Mouse (Mus musculus) heart, embryonic 10.5 days (tissue): ENCODE measurements at regions not wholly inside any gene's neighbourhood (a gene's known extent, or its start where the extent isn't known, plus 50 kb on each side); places are given as distances from the start of the nearest gene placed in this dataset.

Experiments used
- DNase-seq: peaks from one replicate; pipeline ENCODE4 v3.0.0-alpha.2; 2017; ENCODE audit warnings: low spot score
- H3K27ac ChIP-seq: fragments of 300-500 bp; sonication (generic); 2 replicates; pipeline ENCODE4 v1.5.1; 2016; ENCODE audit warnings: mild to moderate bottlenecking
- H3K27me3 ChIP-seq: fragments of 300-500 bp; sonication (generic); 2 replicates; pipeline ENCODE4 v1.6.1; 2016; ENCODE audit warnings: mild to moderate bottlenecking; ENCODE audit not compliant: poor library complexity, insufficient read depth, severe bottlenecking
- H3K36me3 ChIP-seq: fragments of 300-500 bp; sonication (generic); 2 replicates; pipeline ENCODE4 v1.6.1; 2016; ENCODE audit warnings: mild to moderate bottlenecking, moderate library complexity
- H3K4me1 ChIP-seq: fragments of 300-500 bp; sonication (generic); 2 replicates; pipeline ENCODE4 v1.6.1; 2016; ENCODE audit warnings: mild to moderate bottlenecking
- H3K4me3 ChIP-seq: fragments of 300-500 bp; sonication (generic); 2 replicates; pipeline ENCODE4 v1.5.1; 2016; ENCODE audit warnings: mild to moderate bottlenecking, moderate library complexity
- H3K9me3 ChIP-seq: fragments of 300-500 bp; sonication (generic); 2 replicates; pipeline ENCODE4 v1.6.1; 2016; ENCODE audit warnings: mild to moderate bottlenecking, moderate library complexity
- WGBS: fragments of 180-500 bp; shearing (Covaris S2); methylation state at CpG from one replicate; pipeline ENCODE4 v1.1.7; 2016; 5-methylcytosine and 5-hydroxymethylcytosine counted together

- H3K4me3 ChIP-seq: no peak overlapping the region
- no peaks in the 10 kb centered on the region for H3K9me3 ChIP-seq
- H3K27ac ChIP-seq: no peak overlapping the region
- no peak for DNase-seq
- no peaks in the 10 kb centered on the region for H3K36me3 ChIP-seq
- no peaks in the 10 kb centered on the region for H3K27me3 ChIP-seq
- 79% methylated on average over 11 of the region's 11 CpGs for WGBS
- no peaks in the 10 kb centered on the region for H3K4me1 ChIP-seq
These were observed 299.9 kb downstream of the Plpp3 start for GRCm38 (mm10) chr4:105456955-105457621.

GRCm38 (mm10) chr4:105459991-105460688, 303.0 kb downstream of the Plpp3 start:
- Histone ChIP-seq H3K4me3 (no peak overlapping the region), H3K27ac (no peak overlapping the region), H3K4me1 (no peaks in the 10 kb centered on the region), H3K27me3 (no peaks in the 10 kb centered on the region), H3K9me3 (no peaks in the 10 kb centered on the region), H3K36me3 (no peaks in the 10 kb centered on the region)
- no peak for DNase-seq
- WGBS: 91% methylated on average over 3 of the region's 3 CpGs

DNA sequence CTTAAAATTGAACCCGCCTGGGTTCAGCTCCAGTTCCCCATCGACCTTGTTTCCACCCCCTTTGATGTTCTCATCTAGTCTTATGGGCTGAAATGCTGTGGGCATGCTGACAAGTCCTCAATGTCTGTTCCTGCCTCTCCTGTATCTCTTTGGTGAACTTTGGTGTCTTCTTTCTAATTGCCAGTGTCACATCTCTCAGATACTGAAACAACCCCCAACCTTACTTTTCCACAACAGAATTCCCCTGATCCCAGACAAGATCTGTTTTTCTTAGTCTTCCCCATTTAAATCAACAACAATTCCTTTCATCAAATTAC, 303.5 kb downstream of the Plpp3 start:
- Histone ChIP-seq H3K9me3 (no peaks in the 10 kb centered on the region), H3K36me3 (no peaks in the 10 kb centered on the region), H3K27me3 (no peaks in the 10 kb centered on the region), H3K4me3 (no peak overlapping the region), H3K27ac (no peak overlapping the region), H3K4me1 (no peaks in the 10 kb centered on the region)
- no peak for DNase-seq
- 77% methylated on average over 2 of the region's 2 CpGs for WGBS

DNA sequence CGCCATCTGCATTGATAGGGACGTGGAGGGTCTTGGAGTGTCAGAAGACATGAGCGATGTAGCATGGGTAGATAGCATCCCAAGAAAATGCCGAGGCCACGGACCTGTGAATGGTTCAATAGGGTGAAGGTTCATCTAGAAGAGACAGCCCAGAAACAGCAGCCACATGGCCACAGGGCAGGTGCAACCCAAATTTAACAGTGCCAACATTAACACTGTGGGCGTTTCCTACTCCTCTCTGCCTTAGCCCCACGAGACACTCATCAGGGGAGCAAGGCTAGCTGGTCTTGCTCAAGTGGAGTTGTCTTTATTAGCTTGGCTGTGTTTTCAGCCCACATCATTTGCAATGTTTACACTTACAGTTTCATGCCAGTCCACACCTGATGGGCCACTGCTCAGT, 310.7 kb downstream of the Plpp3 start:
- H3K4me1 ChIP-seq: peaks cover 17% of the 10 kb centered on the region; the same call in 1 of the 2 replicates
- no peak overlapping the region for H3K27ac ChIP-seq
- no peak overlapping the region for H3K4me3 ChIP-seq
- no peaks in the 10 kb centered on the region for H3K9me3 ChIP-seq
- 90% methylated on average over 7 of the region's 7 CpGs for WGBS
- H3K36me3 ChIP-seq: no peaks in the 10 kb centered on the region
- peaks cover 37% of the 10 kb centered on the region for H3K27me3 ChIP-seq
- DNase-seq: no peak

- peak; percentile 80 for DNase-seq
- Histone ChIP-seq H3K4me1 (peaks cover 17% of the 10 kb centered on the region; the same call in 1 of the 2 replicates), H3K27me3 (peaks cover 53% of the 10 kb centered on the region), H3K9me3 (no peaks in the 10 kb centered on the region), H3K4me3 (no peak overlapping the region), H3K36me3 (no peaks in the 10 kb centered on the region), H3K27ac (no peak overlapping the region)
- WGBS: 9% methylated on average over 6 of the region's 6 CpGs
These were observed 312.2 kb downstream of the Plpp3 start for GRCm38 (mm10) chr4:105469300-105469821.

DNA sequence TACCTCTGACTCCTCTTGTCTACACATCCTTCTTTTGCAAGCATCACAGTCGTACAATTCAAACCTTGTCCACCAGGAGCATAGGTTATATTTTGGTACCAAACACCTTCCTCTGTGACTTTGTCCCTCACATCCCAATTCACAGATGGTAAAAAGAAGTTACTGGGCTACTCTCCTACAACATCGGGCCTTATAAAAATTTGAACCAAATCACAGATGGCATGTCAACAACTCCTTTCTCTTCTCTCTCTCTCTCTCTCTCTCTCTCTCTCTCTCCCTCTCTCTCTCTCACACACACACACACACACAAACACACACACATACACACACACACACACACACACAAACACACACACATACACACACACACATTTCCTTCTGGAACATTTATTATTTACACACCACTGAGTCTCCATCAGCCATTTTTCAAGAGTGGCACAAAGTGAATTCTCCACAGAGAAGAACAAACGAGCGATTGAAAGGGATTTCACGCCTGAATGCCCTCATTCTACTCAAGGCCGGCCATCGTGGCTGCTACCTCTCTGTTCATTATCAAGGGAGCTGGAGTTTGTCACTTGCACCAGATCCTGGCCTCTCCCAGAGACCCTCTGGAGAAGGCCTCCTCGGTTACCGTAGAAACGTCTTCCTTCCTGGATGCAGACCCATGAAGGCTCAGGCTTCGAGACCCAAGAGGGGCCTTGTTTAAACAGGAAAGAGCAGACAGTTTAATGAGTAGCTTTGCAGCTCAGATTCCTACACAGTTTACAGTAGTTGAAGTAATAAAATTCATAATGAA, 314.7 kb upstream of the Gm12728 start:
- Histone ChIP-seq H3K27ac (no peak overlapping the region), H3K4me1 (peaks cover 8% of the 10 kb centered on the region; the same call in 1 of the 2 replicates), H3K27me3 (peaks cover 46% of the 10 kb centered on the region), H3K4me3 (no peak overlapping the region), H3K36me3 (no peaks in the 10 kb centered on the region), H3K9me3 (no peaks in the 10 kb centered on the region)
- DNase-seq: peak; percentile 74
- WGBS: 40% methylated on average over 11 of the region's 11 CpGs

- H3K9me3 ChIP-seq: no peaks in the 10 kb centered on the region
- H3K27me3 ChIP-seq: peaks cover 41% of the 10 kb centered on the region
- DNase-seq: no peak
- no peaks in the 10 kb centered on the region for H3K4me1 ChIP-seq
- 79% methylated on average over 4 of the region's 4 CpGs for WGBS
- no peak overlapping the region for H3K4me3 ChIP-seq
- no peak overlapping the region for H3K27ac ChIP-seq
- no peaks in the 10 kb centered on the region for H3K36me3 ChIP-seq
These were observed 313.3 kb upstream of the Gm12728 start for GRCm38 (mm10) chr4:105476332-105476731.

DNA sequence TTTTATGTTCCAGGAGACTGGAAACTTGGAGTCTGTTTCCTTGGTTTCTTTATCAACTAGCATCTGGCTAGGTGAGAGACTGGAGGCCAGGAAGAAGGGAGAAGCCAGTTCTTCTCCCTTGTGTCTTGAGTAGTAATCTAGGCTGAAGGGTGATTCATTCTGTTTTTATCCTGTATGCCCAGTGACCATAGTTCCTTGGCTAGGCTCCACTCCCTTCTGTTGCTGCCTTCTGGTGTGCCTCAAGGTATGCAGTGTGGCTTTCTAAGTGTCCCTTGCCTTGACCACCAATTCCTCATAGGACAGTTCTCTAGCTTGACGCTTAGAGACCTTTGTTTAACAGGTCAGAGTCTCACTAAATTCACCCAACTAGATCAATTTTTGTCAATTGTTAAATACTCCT, 303.3 kb upstream of the Gm12728 start:
- Histone ChIP-seq H3K27me3 (no peaks in the 10 kb centered on the region), H3K36me3 (no peaks in the 10 kb centered on the region), H3K4me1 (no peaks in the 10 kb centered on the region), H3K27ac (no peak overlapping the region), H3K4me3 (no peak overlapping the region), H3K9me3 (no peaks in the 10 kb centered on the region)
- WGBS: 75% methylated on average over 1 of the region's 1 CpGs
- DNase-seq: no peak

DNA sequence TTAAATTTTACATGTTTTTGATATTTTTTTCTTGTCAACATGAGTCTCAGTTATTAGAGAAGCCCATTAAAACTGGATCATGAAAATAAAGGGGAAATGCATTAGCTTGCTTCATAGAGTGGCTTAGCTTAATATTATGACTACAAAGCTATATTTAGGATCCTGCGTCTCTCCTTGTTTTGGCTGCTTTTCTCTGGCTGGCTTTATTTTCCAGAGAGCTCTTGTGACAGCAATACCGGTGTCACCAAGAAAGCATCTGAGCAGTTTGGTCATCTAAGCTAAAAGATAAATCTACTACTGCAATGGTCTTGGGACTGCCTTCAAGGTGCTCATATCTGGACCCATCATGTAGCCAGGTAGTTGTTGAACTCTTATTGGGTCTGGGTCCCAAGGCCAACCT, 293.5 kb upstream of the Gm12728 start:
- no peak overlapping the region for H3K4me3 ChIP-seq
- no peaks in the 10 kb centered on the region for H3K9me3 ChIP-seq
- no peaks in the 10 kb centered on the region for H3K4me1 ChIP-seq
- no peak overlapping the region for H3K27ac ChIP-seq
- H3K27me3 ChIP-seq: no peaks in the 10 kb centered on the region
- WGBS: 79% methylated on average over 2 of the region's 2 CpGs
- no peaks in the 10 kb centered on the region for H3K36me3 ChIP-seq
- no peak for DNase-seq

DNA sequence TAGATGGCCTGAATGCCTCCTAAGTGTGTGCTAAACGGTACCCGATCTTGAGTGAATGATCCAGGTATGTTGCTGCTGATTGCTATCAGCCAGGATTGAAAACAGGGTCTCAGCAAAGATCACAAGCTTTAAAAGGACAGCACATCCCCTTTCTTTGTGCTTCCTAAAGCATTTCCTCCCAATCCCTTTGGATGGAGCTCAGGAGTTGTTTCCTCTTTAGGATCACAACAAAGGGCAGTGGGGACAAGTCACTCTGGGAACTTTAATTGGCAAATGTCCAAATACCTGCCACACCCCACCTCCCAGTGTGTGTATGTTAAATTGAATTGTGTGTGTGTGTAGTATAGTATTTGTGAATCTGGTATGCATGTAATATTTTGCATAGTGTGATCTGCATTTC, 283.5 kb upstream of the Gm12728 start:
- H3K36me3 ChIP-seq: no peaks in the 10 kb centered on the region
- H3K9me3 ChIP-seq: no peaks in the 10 kb centered on the region
- DNase-seq: no peak
- H3K27me3 ChIP-seq: no peaks in the 10 kb centered on the region
- H3K4me1 ChIP-seq: no peaks in the 10 kb centered on the region
- 53% methylated on average over 2 of the region's 2 CpGs for WGBS
- no peak overlapping the region for H3K27ac ChIP-seq
- H3K4me3 ChIP-seq: no peak overlapping the region

DNA sequence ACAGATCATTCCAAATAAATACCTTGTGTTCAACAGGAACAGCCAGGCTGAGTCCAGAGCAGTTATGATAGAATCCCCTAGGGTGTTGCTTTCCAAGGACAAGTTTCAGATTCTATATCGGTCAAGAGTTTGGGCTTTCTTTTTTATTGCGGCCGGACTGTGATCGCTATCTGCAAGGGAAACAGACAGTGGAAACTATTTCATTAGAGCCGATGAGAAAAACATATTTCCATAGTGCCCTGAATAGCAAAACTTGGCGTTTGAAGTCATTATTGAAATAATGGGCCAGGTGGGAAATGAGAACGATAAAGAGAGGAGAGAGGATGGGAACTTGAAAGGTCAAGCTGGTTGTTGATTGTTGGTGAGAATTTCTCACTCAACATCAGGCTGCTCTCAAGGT, 282.4 kb upstream of the Gm12728 start:
- Histone ChIP-seq H3K9me3 (no peaks in the 10 kb centered on the region), H3K4me3 (no peak overlapping the region)
- WGBS: 82% methylated on average over 7 of the region's 7 CpGs

GRCm38 (mm10) chr4:105509091-105509490, 280.6 kb upstream of the Gm12728 start:
- H3K27me3 ChIP-seq: no peaks in the 10 kb centered on the region; the same call in 1 of the 2 replicates
- no peaks in the 10 kb centered on the region for H3K9me3 ChIP-seq
- no peaks in the 10 kb centered on the region for H3K4me1 ChIP-seq
- H3K27ac ChIP-seq: no peak overlapping the region
- WGBS: 83% methylated on average over 3 of the region's 3 CpGs
- H3K36me3 ChIP-seq: no peaks in the 10 kb centered on the region
- DNase-seq: no peak
- H3K4me3 ChIP-seq: no peak overlapping the region

More for the DNA sequence above, 282.4 kb upstream of the Gm12728 start:
- Histone ChIP-seq H3K27ac (no peak overlapping the region), H3K4me1 (no peaks in the 10 kb centered on the region), H3K36me3 (no peaks in the 10 kb centered on the region), H3K27me3 (no peaks in the 10 kb centered on the region)
- no peak for DNase-seq

GRCm38 (mm10) chr4:105510406-105510805, 279.3 kb upstream of the Gm12728 start:
- no peaks in the 10 kb centered on the region; the same call in 1 of the 2 replicates for H3K27me3 ChIP-seq
- 53% methylated on average over 1 of the region's 1 CpGs for WGBS
- no peaks in the 10 kb centered on the region for H3K36me3 ChIP-seq
- H3K4me1 ChIP-seq: no peaks in the 10 kb centered on the region
- no peak for DNase-seq
- H3K4me3 ChIP-seq: no peak overlapping the region
- H3K27ac ChIP-seq: no peak overlapping the region
- no peaks in the 10 kb centered on the region for H3K9me3 ChIP-seq
